ENCODE assay signal across 9 mouse cellular contexts in the genomic region with DNA sequence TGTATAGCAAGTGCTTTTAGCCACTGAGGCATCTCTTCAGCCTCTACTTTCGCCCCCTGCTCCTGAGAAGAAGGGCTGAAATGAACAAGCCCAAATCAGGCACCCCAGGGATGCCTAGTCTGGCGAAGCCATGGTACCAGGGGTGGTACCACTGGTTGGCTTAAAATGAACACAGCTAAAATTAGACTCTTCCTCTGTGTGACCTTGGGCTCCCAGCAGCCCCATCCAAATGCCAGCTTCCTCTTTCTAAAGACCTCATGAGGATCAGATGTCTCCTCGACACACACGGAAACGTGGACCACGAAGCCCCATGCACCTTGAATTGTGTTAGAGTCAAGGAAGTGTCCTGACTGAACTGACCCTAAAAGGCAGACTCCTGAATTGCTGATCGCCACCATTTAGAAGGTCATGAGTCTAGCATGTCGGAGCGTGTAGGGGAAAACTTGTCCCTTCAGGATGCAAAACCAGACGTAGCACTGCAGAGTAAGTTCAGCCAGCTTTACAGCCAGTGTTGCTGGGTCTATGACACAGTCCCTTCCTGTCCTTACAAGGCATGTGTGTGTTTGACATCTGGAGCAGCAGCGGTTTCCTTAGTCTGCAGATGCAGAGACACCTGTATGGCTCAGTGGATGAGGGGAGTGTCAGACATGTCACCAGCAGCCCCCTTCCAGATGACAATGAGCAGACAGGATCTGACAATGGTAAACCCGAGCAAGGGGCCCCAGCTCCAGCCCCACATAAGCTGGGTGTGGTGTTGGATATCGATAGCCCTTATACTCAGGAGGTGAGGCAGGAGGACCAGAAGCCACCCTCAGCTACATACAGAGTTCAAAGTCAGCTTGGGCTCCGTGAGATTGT. TPM values are rescaled to one million over a fixed set of nuclear protein-coding genes. Genes with fewer than 3 reads are reported as not detected.
A peak's percentile ranks its signal among the peaks of the same experiment; 100 is the strongest.
DNase-seq lines count a peak whose midpoint lies in the region; ATAC-seq lines count a peak whose summit lies in the region.
"Had no signal": no experiment of that assay in that cellular context is flagged by ENCODE, and none has a peak within 500 bp of the region (broad histone marks: within the 10 kb centered on the region; RNA-seq: fewer than 3 reads in every experiment).

No protein-coding gene starts in this region.

- H3K4me3 ChIP-seq in heart, embryonic 13.5 days, result no peak overlapping the region
- no peak overlapping the region for H3K4me3 ChIP-seq in heart, embryonic 11.5 days (ENCODE audit: low read depth, low read length)
- no peak overlapping the region for H3K4me3 ChIP-seq in embryonic facial prominence, embryonic 10.5 days
- H3K4me3 ChIP-seq: erythroblast, embryonic 14.5 days had no signal

- 54% methylated on average over 14 of the region's 14 CpGs for WGBS in heart, embryonic 13.5 days
- WGBS in heart, embryonic 11.5 days (ENCODE audit: insufficient replicate concordance), result 67% methylated on average over 14 of the region's 14 CpGs
- WGBS in embryonic facial prominence, embryonic 10.5 days, result 72% methylated on average over 14 of the region's 14 CpGs

- H3K27me3 ChIP-seq in heart, embryonic 13.5 days (replicated peaks), result peaks cover 10% of the 10 kb centered on the region; the same call in 1 of the 2 replicates
- H3K27me3 ChIP-seq in heart, embryonic 11.5 days (ENCODE audit: control insufficient read depth, insufficient read depth, low read length), result 0 out of 2 replicates have a peak, but pooled peaks cover 6% of the 10 kb centered on the region
- peaks cover 44% of the 10 kb centered on the region for H3K27me3 ChIP-seq in embryonic facial prominence, embryonic 10.5 days (replicated peaks; ENCODE audit: low read depth, poor library complexity, severe bottlenecking)

- no peak overlapping the region for H3K4me2 ChIP-seq in heart, embryonic 13.5 days
- H3K4me2 ChIP-seq in heart, embryonic 11.5 days, result no peak overlapping the region

- H3K9me3 ChIP-seq in heart, embryonic 13.5 days, result no peaks in the 10 kb centered on the region
- H3K9me3 ChIP-seq in heart, embryonic 11.5 days (replicated peaks; ENCODE audit: control insufficient read depth, low read length), result no peaks in the 10 kb centered on the region
- H3K9me3 ChIP-seq in embryonic facial prominence, embryonic 10.5 days, result no peaks in the 10 kb centered on the region

- H3K9ac ChIP-seq in heart, embryonic 13.5 days, result 0 out of 2 replicates have a peak overlapping the region, but pooled peaks have one; percentile 45
- no peak overlapping the region for H3K9ac ChIP-seq in heart, embryonic 11.5 days (ENCODE audit: low read depth, low read length)

- peak overlapping the region; percentile 67 for H3K27ac ChIP-seq in heart, embryonic 13.5 days (replicated peaks)
- H3K27ac ChIP-seq in heart, embryonic 11.5 days (ENCODE audit: low read depth, low read length), result no peak overlapping the region
- peak overlapping the region; percentile 5; the same call in 1 of the 2 replicates for H3K27ac ChIP-seq in embryonic facial prominence, embryonic 10.5 days (replicated peaks)

- no peak for ATAC-seq in heart, embryonic 13.5 days (ENCODE audit: extremely low read depth, insufficient number of reproducible peaks, low FRiP score, low TSS enrichment)
- no peak for ATAC-seq in heart, embryonic 11.5 days (replicated peaks; ENCODE audit: insufficient number of reproducible peaks, low FRiP score, low TSS enrichment)
- peak; percentile 34 for ATAC-seq in megakaryocyte, adult 5-6 weeks (ENCODE audit: poor library complexity, severe bottlenecking)
- no peak for ATAC-seq in megakaryocyte-erythroid progenitor cell, adult 5-6 weeks (replicated peaks; ENCODE audit: low FRiP score, low TSS enrichment, poor library complexity, severe bottlenecking)

- DNase-seq in B cell, adult 2 months, result peak; percentile 13 to 24
- DNase-seq in embryonic facial prominence, embryonic 10.5 days (ENCODE audit: low spot score), result no peak
- no peak for DNase-seq in kidney, postnatal 36 days
- no peak for DNase-seq in c-Kit-positive CD71-positive TER-119-positive erythroid progenitor cells, embryonic 14.5 days (ENCODE audit: low spot score)

- H3K36me3 ChIP-seq in heart, embryonic 13.5 days, result no peaks in the 10 kb centered on the region
- no peaks in the 10 kb centered on the region for H3K36me3 ChIP-seq in heart, embryonic 11.5 days (ENCODE audit: control insufficient read depth, insufficient read depth, low read length)
- no peaks in the 10 kb centered on the region for H3K36me3 ChIP-seq in embryonic facial prominence, embryonic 10.5 days (replicated peaks)

- peaks cover 74% of the 10 kb centered on the region for H3K4me1 ChIP-seq in heart, embryonic 13.5 days
- H3K4me1 ChIP-seq in heart, embryonic 11.5 days (ENCODE audit: control insufficient read depth, insufficient read depth, low read length), result peaks cover 61% of the 10 kb centered on the region
- peaks cover 81% of the 10 kb centered on the region for H3K4me1 ChIP-seq in embryonic facial prominence, embryonic 10.5 days

RNA-seq across cellular contexts. Expression of gene Tmem51, which starts 4.2 kb away (rescaled TPM):
- 25.3 and 30.3 TPM in 2 replicates for polyA plus RNA-seq in heart, embryonic 13.5 days (2015; fragmentation: Nextera tagmentation; extraction: Ambion mirVana)
- polyA plus RNA-seq in heart, embryonic 11.5 days (2014; fragmentation: Nextera tagmentation; extraction: Ambion mirVana), result 21.9 and 23.4 TPM in 2 replicates
- polyA plus RNA-seq in embryonic facial prominence, embryonic 10.5 days (2016; fragmentation: Nextera tagmentation; extraction: Ambion mirVana), result 9.5 and 9.7 TPM in 2 replicates
- 16.8 and 18.7 TPM in 2 replicates for total RNA-seq in megakaryocyte, adult 5-6 weeks (2015)
- 13.5 and 18.7 TPM in 2 replicates for total RNA-seq in megakaryocyte, adult 5-6 weeks (2017)
- 0.42 TPM in 1 of 2 replicates, not detected in the other for total RNA-seq in megakaryocyte-erythroid progenitor cell, adult 5-6 weeks (2014; fragmentation: Nextera tagmentation)
- total RNA-seq in megakaryocyte-erythroid progenitor cell, adult 5-6 weeks (2017), result not detected in 2 replicates

Comparison
In these comparisons a context has a peak if more than half of its experiments do, and no peak if none do; other contexts are left out.
1. DNase-seq: peak in B cell, adult 2 months (2 of 2); none in embryonic facial prominence, embryonic 10.5 days (single experiment), kidney, postnatal 36 days (0 of 2) and c-Kit-positive CD71-positive TER-119-positive erythroid progenitor cells, embryonic 14.5 days (single experiment).